Mouse (Mus musculus): ENCODE results near the gene Lrrc8c. TPM values are rescaled to one million over a fixed set of nuclear protein-coding genes. Genes with fewer than 3 reads are reported as not detected.

Gene Lrrc8c
- polyA plus RNA-seq (2012; rRNA removed) (6.2 and 6.5 TPM in 2 replicates), polyA plus RNA-seq (2014; fragmentation: Nextera tagmentation; extraction: Ambion mirVana) (18.0 and 22.4 TPM in 2 replicates)

DNA sequence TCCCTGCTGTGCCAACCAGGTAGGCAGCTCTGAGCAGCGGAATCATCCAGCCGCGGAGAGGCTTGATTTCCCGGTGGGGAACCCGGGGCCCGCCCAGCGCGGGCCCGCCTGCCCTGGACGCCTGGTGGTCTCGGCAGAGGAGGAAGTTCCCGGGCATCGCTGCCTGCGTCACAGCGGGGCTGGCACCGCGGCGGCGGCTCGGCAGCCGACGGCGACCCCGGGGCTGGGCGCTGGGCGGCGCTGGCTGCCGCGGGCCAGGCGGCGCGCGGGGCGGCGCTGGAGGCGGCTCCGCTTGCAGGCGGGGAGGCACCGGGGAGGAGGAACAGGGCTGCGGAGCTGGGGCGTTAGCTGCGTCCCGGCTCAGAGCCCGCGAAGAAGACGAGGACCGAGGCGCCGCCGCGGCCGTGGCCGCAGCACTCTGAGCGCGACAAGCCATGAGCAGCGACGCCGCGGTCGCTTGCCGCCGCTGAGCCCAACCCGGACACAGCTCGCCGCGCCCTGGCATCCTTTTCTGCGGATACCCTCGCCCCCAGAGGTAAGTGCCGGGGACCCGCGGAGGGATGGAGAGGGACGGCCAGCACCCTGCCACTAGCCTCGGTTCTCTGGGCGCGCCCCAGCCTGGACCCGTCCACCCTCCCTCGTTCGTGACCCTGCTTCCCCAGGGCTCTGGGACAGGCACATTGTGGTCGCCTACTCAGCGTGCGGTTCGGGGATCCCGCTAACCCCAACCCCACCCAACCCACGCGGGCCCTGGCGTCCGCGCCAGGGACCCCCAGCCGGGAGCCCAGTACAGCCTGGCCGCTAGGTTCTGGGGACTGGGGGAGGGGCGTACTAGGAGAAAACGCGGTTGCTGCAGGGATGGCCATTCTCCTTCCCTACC is at the start of gene Lrrc8c:
Lrrc8c (plus strand) TSS at position 293 of the 880 bp plus-strand sequence.
- H3K4me1 ChIP-seq (replicated peaks; ENCODE audit: control insufficient read depth in 2 of 2, insufficient read depth in 2 of 2, low read length in 1 of 2): peaks cover 32% of the 10 kb centered on the region in 2 experiments
- ATAC-seq (ENCODE audit: insufficient read depth) (peak; percentile 94), DNase-seq (ENCODE audit: low read depth in 3 of 3, low spot score in 3 of 3) (peak; percentile 72 to 73 (median 72))
- WGBS (ENCODE audit: insufficient replicate concordance): under 1% methylated on average over 84 of the region's 93 CpGs
- H3K36me3 ChIP-seq (replicated peaks; ENCODE audit: control insufficient read depth, insufficient read depth, low read depth): 0 out of 2 replicates have a peak, but pooled peaks cover 4% of the 10 kb centered on the region
- H3K9me3 ChIP-seq (ENCODE audit: control insufficient read depth, low read length): no peaks in the 10 kb centered on the region
- TF ChIP-seq CTCF (IDR thresholded peaks at IDR 0.05; ENCODE audit: low read depth) (no peak), EP300 (IDR thresholded peaks at IDR 0.05; ENCODE audit: low read depth) (no peak)
- no peaks in the 10 kb centered on the region for H3K27me3 ChIP-seq (ENCODE audit: control insufficient read depth, insufficient read depth, low read length)
- H3K27ac ChIP-seq: peak within 1 kb of the TSS; percentile 58
- H3K4me2 ChIP-seq (ENCODE audit: low read depth): peak within 1 kb of the TSS; percentile 100
- peak within 1 kb of the TSS; percentile 81 to 95 for H3K4me3 ChIP-seq (ENCODE audit: insufficient read depth in 1 of 2, low read depth in 2 of 2, low read length in 2 of 2)
- peak within 1 kb of the TSS; percentile 97 for H3K9ac ChIP-seq (replicated peaks)

DNA sequence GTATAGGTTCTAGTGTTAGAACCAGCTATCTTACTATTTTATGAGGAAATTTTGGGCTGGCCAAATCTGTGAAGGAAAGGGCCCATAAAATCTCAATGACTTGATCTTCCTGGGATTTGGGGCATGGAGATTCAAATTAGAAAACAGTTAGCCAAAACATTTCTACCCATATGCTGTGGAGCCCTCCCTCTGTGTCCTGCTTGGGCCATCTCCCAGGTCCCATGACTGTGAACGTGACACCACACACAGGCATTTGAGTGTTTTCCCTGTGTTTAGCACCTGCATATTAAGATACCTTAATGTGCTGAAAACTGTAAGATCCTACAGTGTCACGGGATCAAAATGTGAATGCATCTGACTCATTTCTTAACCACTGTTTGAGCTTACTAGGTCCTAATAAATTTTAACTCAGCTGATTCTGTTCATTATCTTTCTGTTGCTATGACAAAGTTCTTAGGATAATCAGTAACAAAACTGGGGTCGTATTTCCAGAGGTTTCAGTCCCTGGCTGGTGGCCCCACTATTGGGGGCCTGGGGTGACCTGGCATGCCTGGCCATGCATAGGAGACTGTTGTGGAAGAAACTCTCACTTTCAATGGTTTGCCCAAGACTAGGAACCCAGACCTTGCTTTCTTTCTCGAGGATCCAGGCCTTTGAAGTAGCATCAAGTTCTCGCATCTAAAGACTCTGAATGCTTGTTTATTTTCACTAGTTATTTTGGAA is 46.0 kb upstream of the Lrrc8c start:
- TF ChIP-seq EP300 (IDR thresholded peaks at IDR 0.05; ENCODE audit: low read depth) (no peak), CTCF (IDR thresholded peaks at IDR 0.05; ENCODE audit: low read depth) (no peak)
- ATAC-seq (ENCODE audit: insufficient read depth) (no peak), DNase-seq (ENCODE audit: low read depth in 3 of 3, low spot score in 3 of 3) (no peak)
- H3K4me2 ChIP-seq (ENCODE audit: low read depth): no peak overlapping the region
- no peaks in the 10 kb centered on the region for H3K36me3 ChIP-seq (replicated peaks; ENCODE audit: control insufficient read depth, insufficient read depth, low read depth)
- H3K9me3 ChIP-seq (ENCODE audit: control insufficient read depth, low read length): no peaks in the 10 kb centered on the region
- H3K27me3 ChIP-seq (ENCODE audit: control insufficient read depth, insufficient read depth, low read length): no peaks in the 10 kb centered on the region
- no peak overlapping the region for H3K9ac ChIP-seq (replicated peaks)
- H3K27ac ChIP-seq: no peak overlapping the region
- H3K4me1 ChIP-seq (replicated peaks; ENCODE audit: control insufficient read depth in 2 of 2, insufficient read depth in 2 of 2, low read length in 1 of 2): no peaks in the 10 kb centered on the region
- no peak overlapping the region for H3K4me3 ChIP-seq (ENCODE audit: insufficient read depth in 1 of 2, low read depth in 2 of 2, low read length in 2 of 2)
- WGBS (ENCODE audit: insufficient replicate concordance): 70% methylated on average over 5 of the region's 5 CpGs

DNA sequence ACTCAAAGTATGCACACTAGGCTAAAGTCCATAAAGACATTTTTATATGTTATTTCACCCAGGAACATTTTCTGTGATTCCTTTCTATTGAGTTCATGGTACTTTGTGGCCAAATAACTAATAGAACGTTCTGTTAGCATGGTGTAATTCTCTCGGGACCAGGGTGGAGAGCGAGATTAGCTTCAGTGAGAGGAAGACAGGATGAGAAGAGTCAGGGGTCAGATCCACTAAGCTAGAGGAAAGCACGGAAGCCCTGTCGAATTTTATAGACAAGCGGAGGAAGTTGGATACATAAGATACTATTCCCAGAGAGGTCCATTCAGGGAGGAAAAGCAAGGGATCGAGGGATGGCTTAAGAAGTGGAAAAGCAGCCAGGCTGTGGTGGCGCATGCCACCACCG is 41.7 kb upstream of the Lrrc8c start:
- 78% methylated on average over 9 of the region's 9 CpGs for WGBS (ENCODE audit: insufficient replicate concordance)
- Histone ChIP-seq H3K36me3 (replicated peaks; ENCODE audit: control insufficient read depth, insufficient read depth, low read depth) (peaks cover 4% of the 10 kb centered on the region), H3K4me2 (ENCODE audit: low read depth) (no peak overlapping the region), H3K4me3 (ENCODE audit: insufficient read depth in 1 of 2, low read depth in 2 of 2, low read length in 2 of 2) (no peak overlapping the region), H3K9me3 (ENCODE audit: control insufficient read depth, low read length) (no peaks in the 10 kb centered on the region), H3K4me1 (replicated peaks; ENCODE audit: control insufficient read depth in 2 of 2, insufficient read depth in 2 of 2, low read length in 1 of 2) (no peaks in the 10 kb centered on the region), H3K27me3 (ENCODE audit: control insufficient read depth, insufficient read depth, low read length) (no peaks in the 10 kb centered on the region), H3K27ac (no peak overlapping the region), H3K9ac (replicated peaks) (no peak overlapping the region)
- ATAC-seq (ENCODE audit: insufficient read depth) (no peak), DNase-seq (ENCODE audit: low read depth in 3 of 3, low spot score in 3 of 3) (no peak)
- TF ChIP-seq EP300 (IDR thresholded peaks at IDR 0.05; ENCODE audit: low read depth) (no peak), CTCF (IDR thresholded peaks at IDR 0.05; ENCODE audit: low read depth) (no peak)

DNA sequence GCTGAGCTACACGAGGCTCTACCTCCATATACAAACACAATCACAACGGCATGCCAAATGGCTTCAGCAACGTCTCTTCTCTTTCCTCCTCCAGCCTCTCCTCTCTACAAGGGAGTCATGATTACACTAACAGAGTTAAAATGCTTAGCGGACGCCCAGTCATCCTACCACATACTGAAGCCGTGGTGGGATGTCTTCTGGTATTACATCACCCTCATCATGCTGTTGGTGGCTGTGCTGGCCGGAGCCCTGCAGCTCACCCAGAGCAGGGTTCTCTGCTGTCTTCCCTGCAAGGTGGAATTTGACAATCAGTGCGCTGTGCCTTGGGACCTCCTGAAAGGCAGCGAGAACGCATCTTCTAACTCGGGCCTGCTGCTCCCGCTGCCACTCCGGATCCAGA is 39.5 kb upstream of the Lrrc8c start:
- H3K27me3 ChIP-seq (ENCODE audit: control insufficient read depth, insufficient read depth, low read length): no peaks in the 10 kb centered on the region
- H3K9ac ChIP-seq (replicated peaks): no peak overlapping the region
- 82% methylated on average over 13 of the region's 13 CpGs for WGBS (ENCODE audit: insufficient replicate concordance)
- H3K36me3 ChIP-seq (replicated peaks; ENCODE audit: control insufficient read depth, insufficient read depth, low read depth): peaks cover 4% of the 10 kb centered on the region
- DNase-seq (ENCODE audit: low read depth in 3 of 3, low spot score in 3 of 3): no peak
- no peak for TF ChIP-seq CTCF (IDR thresholded peaks at IDR 0.05; ENCODE audit: low read depth)
- TF ChIP-seq EP300 (IDR thresholded peaks at IDR 0.05; ENCODE audit: low read depth): no peak
- H3K4me1 ChIP-seq (replicated peaks; ENCODE audit: control insufficient read depth in 2 of 2, insufficient read depth in 2 of 2, low read length in 1 of 2): no peaks in the 10 kb centered on the region
- no peak for ATAC-seq (ENCODE audit: insufficient read depth)
- no peak overlapping the region for H3K27ac ChIP-seq
- no peaks in the 10 kb centered on the region for H3K9me3 ChIP-seq (ENCODE audit: control insufficient read depth, low read length)
- H3K4me3 ChIP-seq (ENCODE audit: insufficient read depth in 1 of 2, low read depth in 2 of 2, low read length in 2 of 2): no peak overlapping the region
- H3K4me2 ChIP-seq (ENCODE audit: low read depth): no peak overlapping the region

DNA sequence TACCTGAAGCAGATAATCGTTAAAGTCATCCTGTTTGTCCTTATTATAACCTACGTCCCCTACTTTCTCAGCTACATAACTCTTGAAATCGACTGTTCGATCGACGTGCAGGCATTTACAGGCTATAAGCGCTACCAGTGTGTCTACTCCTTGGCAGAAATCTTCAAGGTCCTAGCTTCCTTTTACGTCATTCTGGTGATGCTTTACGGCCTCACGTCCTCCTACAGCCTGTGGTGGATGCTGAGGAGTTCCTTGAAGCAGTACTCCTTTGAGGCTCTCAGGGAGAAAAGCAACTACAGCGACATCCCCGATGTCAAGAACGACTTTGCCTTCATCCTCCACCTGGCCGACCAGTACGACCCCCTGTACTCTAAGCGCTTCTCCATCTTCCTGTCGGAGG is 38.6 kb upstream of the Lrrc8c start:
- no peak overlapping the region for H3K4me3 ChIP-seq (ENCODE audit: insufficient read depth in 1 of 2, low read depth in 2 of 2, low read length in 2 of 2)
- 91% methylated on average over 17 of the region's 17 CpGs for WGBS (ENCODE audit: insufficient replicate concordance)
- DNase-seq (ENCODE audit: low read depth in 3 of 3, low spot score in 3 of 3) (no peak), ATAC-seq (ENCODE audit: insufficient read depth) (no peak)
- peaks cover 4% of the 10 kb centered on the region for H3K36me3 ChIP-seq (replicated peaks; ENCODE audit: control insufficient read depth, insufficient read depth, low read depth)
- H3K27me3 ChIP-seq (ENCODE audit: control insufficient read depth, insufficient read depth, low read length): no peaks in the 10 kb centered on the region
- no peak overlapping the region for H3K9ac ChIP-seq (replicated peaks)
- H3K9me3 ChIP-seq (ENCODE audit: control insufficient read depth, low read length): no peaks in the 10 kb centered on the region
- TF ChIP-seq CTCF (IDR thresholded peaks at IDR 0.05; ENCODE audit: low read depth) (no peak), EP300 (IDR thresholded peaks at IDR 0.05; ENCODE audit: low read depth) (no peak)
- no peak overlapping the region for H3K4me2 ChIP-seq (ENCODE audit: low read depth)
- H3K4me1 ChIP-seq (replicated peaks; ENCODE audit: control insufficient read depth in 2 of 2, insufficient read depth in 2 of 2, low read length in 1 of 2): no peaks in the 10 kb centered on the region
- no peak overlapping the region for H3K27ac ChIP-seq

All from liver, embryonic 14.5 days (tissue).